Mouse (Mus musculus): ENCODE results near the gene Gdf11.

Gene Gdf11

GRCm38 (mm10) chr10:128919203-128919631 is 27.7 kb upstream of the Gdf11 start:
- no peak for DNase-seq (ENCODE audit: low read depth, low spot score)

- DNase-seq (ENCODE audit: low read depth, low spot score), result no peak
Measured at GRCm38 (mm10) chr10:128918246-128918645, 26.7 kb upstream of the Gdf11 start.

- no peak for DNase-seq (ENCODE audit: low read depth, low spot score)
Measured at GRCm38 (mm10) chr10:128917400-128917799, 25.9 kb upstream of the Gdf11 start.

- DNase-seq (ENCODE audit: low read depth, low spot score), result no peak
Measured at GRCm38 (mm10) chr10:128916665-128917064, 25.1 kb upstream of the Gdf11 start.

- DNase-seq (ENCODE audit: low read depth, low spot score), result no peak
Measured at GRCm38 (mm10) chr10:128915550-128915949, 24.0 kb upstream of the Gdf11 start.

- no peak for DNase-seq (ENCODE audit: low read depth, low spot score)
Measured at GRCm38 (mm10) chr10:128913696-128914095, 22.2 kb upstream of the Gdf11 start.

GRCm38 (mm10) chr10:128913219-128913618 is 21.7 kb upstream of the Gdf11 start:
- peak; percentile 61 for DNase-seq (ENCODE audit: low read depth, low spot score)

GRCm38 (mm10) chr10:128912791-128913190 is 21.3 kb upstream of the Gdf11 start:
- DNase-seq (ENCODE audit: low read depth, low spot score), result no peak

GRCm38 (mm10) chr10:128912268-128912667 is 20.8 kb upstream of the Gdf11 start:
- DNase-seq (ENCODE audit: low read depth, low spot score), result no peak

- DNase-seq (ENCODE audit: low read depth, low spot score), result no peak
Measured at GRCm38 (mm10) chr10:128911430-128911829, 19.9 kb upstream of the Gdf11 start.

- no peak for DNase-seq (ENCODE audit: low read depth, low spot score)
Measured at GRCm38 (mm10) chr10:128910066-128910841, 18.7 kb upstream of the Gdf11 start.

GRCm38 (mm10) chr10:128909567-128910028 is 18.1 kb upstream of the Gdf11 start:
- no peak for DNase-seq (ENCODE audit: low read depth, low spot score)

GRCm38 (mm10) chr10:128908778-128909448 is 17.4 kb upstream of the Gdf11 start:
- DNase-seq (ENCODE audit: low read depth, low spot score), result no peak

GRCm38 (mm10) chr10:128904812-128905211 is 13.3 kb upstream of the Gdf11 start:
- no peak for DNase-seq (ENCODE audit: low read depth, low spot score)

GRCm38 (mm10) chr10:128902409-128902988 is 11.0 kb upstream of the Gdf11 start:
- no peak for DNase-seq (ENCODE audit: low read depth, low spot score)

- no peak for DNase-seq (ENCODE audit: low read depth, low spot score)
Measured at GRCm38 (mm10) chr10:128901409-128901808, 9.9 kb upstream of the Gdf11 start.

- no peak for DNase-seq (ENCODE audit: low read depth, low spot score)
Measured at GRCm38 (mm10) chr10:128900698-128901097, 9.2 kb upstream of the Gdf11 start, which contains the start of gene Cd63. Gene Cd63, plus strand, starts transcription at chr10:128900989.

- no peak for DNase-seq (ENCODE audit: low read depth, low spot score)
Measured at GRCm38 (mm10) chr10:128899759-128900490, 8.4 kb upstream of the Gdf11 start.

GRCm38 (mm10) chr10:128897501-128897900 is 6.0 kb upstream of the Gdf11 start:
- DNase-seq (ENCODE audit: low read depth, low spot score), result no peak

GRCm38 (mm10) chr10:128896807-128897206 is 5.3 kb upstream of the Gdf11 start:
- DNase-seq (ENCODE audit: low read depth, low spot score), result no peak

GRCm38 (mm10) chr10:128895952-128896693 is 4.6 kb upstream of the Gdf11 start:
- no peak for DNase-seq (ENCODE audit: low read depth, low spot score)
